Mouse (Mus musculus): Measurements from ENCODE around the gene Slamf6. TPM values are rescaled to one million over a fixed set of nuclear protein-coding genes. Genes with fewer than 3 reads are reported as not detected.
"Not testable (repeated sequence)": the region's sequence is repeated elsewhere in the genome, so short reads cannot be mapped to it uniquely, and the experiment has no call there.

Gene Slamf6
- 0.30 TPM in 1 of 2 replicates, not detected in the other for polyA plus RNA-seq (2014; fragmentation: Nextera tagmentation; extraction: Ambion mirVana)

- H3K27ac ChIP-seq (ENCODE audit: low read depth, low read length) = no peak within 1 kb of the TSS
These were observed at the start of gene Slamf6 for GRCm38 (mm10) chr1:171917305-171918039. Gene Slamf6 (plus strand): TSS chr1:171917515.

GRCm38 (mm10) chr1:171886989-171887388 lies 30.3 kb upstream of the Slamf6 start:
- Histone ChIP-seq H3K4me3 (ENCODE audit: low read depth, low read length) (no peak overlapping the region), H3K36me3 (ENCODE audit: control insufficient read depth, insufficient read depth, low read length) (no peaks in the 10 kb centered on the region), H3K9me3 (replicated peaks; ENCODE audit: control insufficient read depth, low read length) (no peaks in the 10 kb centered on the region), H3K9ac (ENCODE audit: low read depth, low read length) (no peak overlapping the region), H3K4me2 (no peak overlapping the region), H3K4me1 (ENCODE audit: control insufficient read depth, insufficient read depth, low read length) (no peaks in the 10 kb centered on the region), H3K27me3 (ENCODE audit: control insufficient read depth, insufficient read depth, low read length) (no peaks in the 10 kb centered on the region), H3K27ac (ENCODE audit: low read depth, low read length) (no peak overlapping the region)
- WGBS (ENCODE audit: insufficient replicate concordance) = 77% methylated on average over 1 of the region's 1 CpGs
- no peak for ATAC-seq (replicated peaks; ENCODE audit: insufficient number of reproducible peaks, low FRiP score, low TSS enrichment)

More at GRCm38 (mm10) chr1:171917305-171918039, at the start of gene Slamf6:
- no peak within 1 kb of the TSS for H3K4me3 ChIP-seq (ENCODE audit: low read depth, low read length)
- H3K9ac ChIP-seq (ENCODE audit: low read depth, low read length) = no peak within 1 kb of the TSS
- no peaks in the 10 kb centered on the region for H3K9me3 ChIP-seq (replicated peaks; ENCODE audit: control insufficient read depth, low read length)
- H3K36me3 ChIP-seq (ENCODE audit: control insufficient read depth, insufficient read depth, low read length) = no peaks in the 10 kb centered on the region
- 62% methylated on average over 14 of the region's 14 CpGs for WGBS (ENCODE audit: insufficient replicate concordance)
- H3K4me2 ChIP-seq = peak within 1 kb of the TSS; percentile 47
- no peaks in the 10 kb centered on the region for H3K27me3 ChIP-seq (ENCODE audit: control insufficient read depth, insufficient read depth, low read length)
- H3K4me1 ChIP-seq (ENCODE audit: control insufficient read depth, insufficient read depth, low read length) = no peaks in the 10 kb centered on the region
- no peak for ATAC-seq (replicated peaks; ENCODE audit: insufficient number of reproducible peaks, low FRiP score, low TSS enrichment)

- 83% methylated on average over 5 of the region's 5 CpGs for WGBS (ENCODE audit: insufficient replicate concordance)
- not testable (repeated sequence) for H3K9me3 ChIP-seq (replicated peaks; ENCODE audit: control insufficient read depth, low read length)
These were observed 22.0 kb upstream of the Slamf6 start, which contains the start of gene Gm10521 for GRCm38 (mm10) chr1:171895364-171895763. Gene Gm10521 (plus strand): TSS chr1:171895664.

GRCm38 (mm10) chr1:171904011-171904410 lies 13.3 kb upstream of the Slamf6 start:
- H3K36me3 ChIP-seq (ENCODE audit: control insufficient read depth, insufficient read depth, low read length) = no peaks in the 10 kb centered on the region
- H3K27ac ChIP-seq (ENCODE audit: low read depth, low read length) = no peak overlapping the region
- H3K4me1 ChIP-seq (ENCODE audit: control insufficient read depth, insufficient read depth, low read length) = no peaks in the 10 kb centered on the region
- ATAC-seq (replicated peaks; ENCODE audit: insufficient number of reproducible peaks, low FRiP score, low TSS enrichment) = no peak
- no peak overlapping the region for H3K4me2 ChIP-seq
- H3K27me3 ChIP-seq (ENCODE audit: control insufficient read depth, insufficient read depth, low read length) = no peaks in the 10 kb centered on the region
- no peak overlapping the region for H3K9ac ChIP-seq (ENCODE audit: low read depth, low read length)
- no peaks in the 10 kb centered on the region for H3K9me3 ChIP-seq (replicated peaks; ENCODE audit: control insufficient read depth, low read length)
- WGBS (ENCODE audit: insufficient replicate concordance) = 82% methylated on average over 1 of the region's 1 CpGs
- no peak overlapping the region for H3K4me3 ChIP-seq (ENCODE audit: low read depth, low read length)

More at GRCm38 (mm10) chr1:171895364-171895763, 22.0 kb upstream of the Slamf6 start, which contains the start of gene Gm10521:
- not testable (repeated sequence) for H3K4me2 ChIP-seq; H3K4me3 ChIP-seq (ENCODE audit: low read depth, low read length); H3K27ac ChIP-seq (ENCODE audit: low read depth, low read length); ATAC-seq (replicated peaks; ENCODE audit: insufficient number of reproducible peaks, low FRiP score, low TSS enrichment); H3K27me3 ChIP-seq (ENCODE audit: control insufficient read depth, insufficient read depth, low read length); H3K9ac ChIP-seq (ENCODE audit: low read depth, low read length); H3K36me3 ChIP-seq (ENCODE audit: control insufficient read depth, insufficient read depth, low read length); H3K4me1 ChIP-seq (ENCODE audit: control insufficient read depth, insufficient read depth, low read length)

GRCm38 (mm10) chr1:171915638-171916458 lies 1.5 kb upstream of the Slamf6 start:
- H3K36me3 ChIP-seq (ENCODE audit: control insufficient read depth, insufficient read depth, low read length) = no peaks in the 10 kb centered on the region
- no peak for ATAC-seq (replicated peaks; ENCODE audit: insufficient number of reproducible peaks, low FRiP score, low TSS enrichment)

GRCm38 (mm10) chr1:171918136-171918920 lies 1.0 kb downstream of the Slamf6 start:
- no peak for ATAC-seq (replicated peaks; ENCODE audit: insufficient number of reproducible peaks, low FRiP score, low TSS enrichment)
- Histone ChIP-seq H3K9ac (ENCODE audit: low read depth, low read length) (no peak overlapping the region), H3K27ac (ENCODE audit: low read depth, low read length) (no peak overlapping the region), H3K4me1 (ENCODE audit: control insufficient read depth, insufficient read depth, low read length) (no peaks in the 10 kb centered on the region), H3K9me3 (replicated peaks; ENCODE audit: control insufficient read depth, low read length) (no peaks in the 10 kb centered on the region), H3K27me3 (ENCODE audit: control insufficient read depth, insufficient read depth, low read length) (no peaks in the 10 kb centered on the region), H3K36me3 (ENCODE audit: control insufficient read depth, insufficient read depth, low read length) (no peaks in the 10 kb centered on the region), H3K4me2 (peak overlapping the region; percentile 47), H3K4me3 (ENCODE audit: low read depth, low read length) (no peak overlapping the region)
- 65% methylated on average over 12 of the region's 12 CpGs for WGBS (ENCODE audit: insufficient replicate concordance)

More at GRCm38 (mm10) chr1:171915638-171916458, 1.5 kb upstream of the Slamf6 start:
- no peaks in the 10 kb centered on the region for H3K4me1 ChIP-seq (ENCODE audit: control insufficient read depth, insufficient read depth, low read length)
- no peak overlapping the region for H3K9ac ChIP-seq (ENCODE audit: low read depth, low read length)
- H3K27me3 ChIP-seq (ENCODE audit: control insufficient read depth, insufficient read depth, low read length) = no peaks in the 10 kb centered on the region
- H3K27ac ChIP-seq (ENCODE audit: low read depth, low read length) = no peak overlapping the region
- H3K4me3 ChIP-seq (ENCODE audit: low read depth, low read length) = no peak overlapping the region
- no peaks in the 10 kb centered on the region for H3K9me3 ChIP-seq (replicated peaks; ENCODE audit: control insufficient read depth, low read length)
- WGBS (ENCODE audit: insufficient replicate concordance) = 73% methylated on average over 13 of the region's 13 CpGs
- no peak overlapping the region for H3K4me2 ChIP-seq

GRCm38 (mm10) chr1:171919193-171919592 lies 1.9 kb downstream of the Slamf6 start:
- Histone ChIP-seq H3K4me3 (ENCODE audit: low read depth, low read length) (no peak overlapping the region), H3K4me1 (ENCODE audit: control insufficient read depth, insufficient read depth, low read length) (no peaks in the 10 kb centered on the region), H3K27ac (ENCODE audit: low read depth, low read length) (no peak overlapping the region), H3K36me3 (ENCODE audit: control insufficient read depth, insufficient read depth, low read length) (no peaks in the 10 kb centered on the region), H3K27me3 (ENCODE audit: control insufficient read depth, insufficient read depth, low read length) (no peaks in the 10 kb centered on the region), H3K9ac (ENCODE audit: low read depth, low read length) (no peak overlapping the region), H3K9me3 (replicated peaks; ENCODE audit: control insufficient read depth, low read length) (no peaks in the 10 kb centered on the region), H3K4me2 (no peak overlapping the region)
- 87% methylated on average over 5 of the region's 5 CpGs for WGBS (ENCODE audit: insufficient replicate concordance)
- ATAC-seq (replicated peaks; ENCODE audit: insufficient number of reproducible peaks, low FRiP score, low TSS enrichment) = no peak

- no peak overlapping the region for H3K4me3 ChIP-seq (ENCODE audit: low read depth, low read length)
- no peak overlapping the region for H3K4me2 ChIP-seq
- WGBS (ENCODE audit: insufficient replicate concordance) = 73% methylated on average over 6 of the region's 6 CpGs
These were observed 2.7 kb downstream of the Slamf6 start for GRCm38 (mm10) chr1:171919901-171920510.

More at GRCm38 (mm10) chr1:171919901-171920510, 2.7 kb downstream of the Slamf6 start:
- Histone ChIP-seq H3K27ac (ENCODE audit: low read depth, low read length) (no peak overlapping the region), H3K27me3 (ENCODE audit: control insufficient read depth, insufficient read depth, low read length) (no peaks in the 10 kb centered on the region), H3K9me3 (replicated peaks; ENCODE audit: control insufficient read depth, low read length) (no peaks in the 10 kb centered on the region), H3K4me1 (ENCODE audit: control insufficient read depth, insufficient read depth, low read length) (no peaks in the 10 kb centered on the region), H3K9ac (ENCODE audit: low read depth, low read length) (no peak overlapping the region), H3K36me3 (ENCODE audit: control insufficient read depth, insufficient read depth, low read length) (no peaks in the 10 kb centered on the region)
- ATAC-seq (replicated peaks; ENCODE audit: insufficient number of reproducible peaks, low FRiP score, low TSS enrichment) = no peak

Data from heart, embryonic 11.5 days (tissue).